Mouse (Mus musculus) ES-E14 (cell line): Measurements from ENCODE around the gene Rsph3a.
"Not testable (repeated sequence)": the region's sequence is repeated elsewhere in the genome, so short reads cannot be mapped to it uniquely, and the experiment has no call there.

Source experiments
- CHD2 ChIP-seq: IDR thresholded peaks from 2 replicates; pipeline ENCODE4 v1.6.1; 2014; ENCODE audit warnings: mild to moderate bottlenecking, low read depth, low read length, inconsistent platforms
- HCFC1 ChIP-seq: IDR thresholded peaks from 2 replicates; pipeline ENCODE4 v1.6.1; 2012; ENCODE audit warnings: low read length, inconsistent platforms, borderline replicate concordance; ENCODE audit not compliant: insufficient read depth
- MAFK ChIP-seq: IDR thresholded peaks from 2 replicates; pipeline ENCODE4 v1.6.1; 2014; ENCODE audit warnings: mild to moderate bottlenecking, low read depth, low read length, inconsistent platforms; ENCODE audit not compliant: insufficient read depth
- ZC3H11A ChIP-seq: IDR thresholded peaks from 2 replicates; pipeline ENCODE4 v1.6.1; 2012; ENCODE audit warnings: low read depth, mild to moderate bottlenecking, inconsistent platforms, low read length, borderline replicate concordance
- ZNF384 ChIP-seq: IDR thresholded peaks from 2 replicates; pipeline ENCODE4 v1.6.1; 2012; ENCODE audit warnings: low read depth, low read length, inconsistent platforms

DNA sequence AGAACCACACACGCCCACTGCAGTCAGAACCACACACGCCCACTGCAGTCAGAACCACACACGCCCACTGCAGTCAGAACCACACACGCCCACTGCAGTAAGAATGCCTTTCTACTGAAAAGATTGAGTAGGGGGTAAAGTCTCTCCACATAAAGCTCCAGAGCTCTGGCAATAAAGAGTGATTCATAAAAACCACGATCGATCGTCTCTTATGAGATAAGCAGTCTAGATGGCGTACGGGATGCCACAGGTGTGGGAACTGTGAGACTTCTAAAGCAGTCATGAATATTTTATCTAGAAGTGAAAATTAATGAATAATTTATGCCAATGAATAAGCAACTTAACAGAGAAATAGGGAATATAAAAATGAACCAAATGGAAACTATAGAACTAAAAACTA is 11.8 kb downstream of the Rsph3a start:
- not testable (repeated sequence) for TF ChIP-seq HCFC1, MAFK, ZNF384, CHD2, ZC3H11A
